Mouse (Mus musculus): ENCODE data around the gene Dcbld1.

DNA sequence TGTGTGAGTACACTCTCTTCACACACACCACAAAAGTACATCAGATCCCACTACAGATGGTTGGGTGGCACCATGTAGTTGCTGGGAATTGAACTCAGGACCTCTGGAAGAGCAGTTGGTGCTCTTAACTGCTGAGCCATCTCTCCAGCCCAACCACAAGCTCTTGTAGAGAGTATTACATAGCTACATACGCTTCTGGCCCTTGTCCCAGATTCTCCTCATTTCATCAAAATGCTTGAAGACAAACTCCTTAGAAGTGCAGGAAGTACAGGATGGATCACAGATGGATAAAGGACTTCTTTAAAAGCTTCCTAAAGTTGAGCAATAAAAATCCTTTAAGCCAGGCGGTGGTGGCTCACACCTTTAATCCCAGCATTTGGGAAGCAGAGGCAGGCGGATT is 88.5 kb downstream of the Dcbld1 start:
- TF ChIP-seq GATA1 (IDR thresholded peaks at IDR 0.05; ENCODE audit: borderline replicate concordance, low read length) (no peak), FLI1 (IDR thresholded peaks at IDR 0.05; ENCODE audit: low read length) (no peak)

Data from megakaryocyte, embryonic 14.5 days (primary cell).